Mouse (Mus musculus) stomach, embryonic 15.5 days (tissue): ENCODE results near the gene Slc15a2. TPM values are rescaled to one million over a fixed set of nuclear protein-coding genes. Genes with fewer than 3 reads are reported as not detected.

Source experiments
- ATAC-seq: fragments of 200-750 bp; cut with Nextera tagmentation; 2 replicates; pipeline ENCODE4 v1.8.0; 2017; ENCODE audit warnings: low read depth, moderate number of reproducible peaks, moderate TSS enrichment; ENCODE audit not compliant: insufficient read depth, low FRiP score
- H3K27ac ChIP-seq: fragments of 300-500 bp; sonication (generic); 2 replicates; pipeline ENCODE4 v1.5.1; 2015; ENCODE audit warnings: mild to moderate bottlenecking, inconsistent platforms
- H3K27me3 ChIP-seq: fragments of 300-500 bp; sonication (generic); replicated peaks from 2 replicates; pipeline ENCODE4 v1.6.1; 2015; ENCODE audit warnings: inconsistent platforms
- H3K36me3 ChIP-seq: fragments of 300-500 bp; sonication (generic); 2 replicates; pipeline ENCODE4 v1.6.1; 2015; ENCODE audit warnings: inconsistent platforms
- H3K4me1 ChIP-seq: fragments of 300-500 bp; sonication (generic); 2 replicates; pipeline ENCODE4 v1.6.1; 2015; ENCODE audit warnings: inconsistent platforms
- H3K4me2 ChIP-seq: fragments of 300-500 bp; sonication (generic); 2 replicates; pipeline ENCODE4 v1.6.1; 2015; ENCODE audit warnings: mild to moderate bottlenecking, inconsistent platforms
- H3K4me3 ChIP-seq: fragments of 300-500 bp; sonication (generic); replicated peaks from 2 replicates; pipeline ENCODE4 v1.5.1; 2015; ENCODE audit warnings: inconsistent platforms
- H3K9ac ChIP-seq: fragments of 300-500 bp; sonication (generic); 2 replicates; pipeline ENCODE4 v1.6.1; 2015; ENCODE audit warnings: inconsistent platforms
- H3K9me3 ChIP-seq: fragments of 300-500 bp; sonication (generic); 2 replicates; pipeline ENCODE4 v1.6.1; 2016; ENCODE audit warnings: inconsistent platforms
- WGBS: fragments of 180-500 bp; shearing (Covaris S2); methylation state at CpG from one replicate; pipeline ENCODE4 v1.1.7; 2015; 5-methylcytosine and 5-hydroxymethylcytosine counted together
- polyA plus RNA-seq: library from polyadenylated mRNA; unstranded; fragments of >200 nt; fragmentation: Nextera tagmentation; extraction: Ambion mirVana; gene quantifications from 2 replicates; pipeline ENCODE4 v1.2.1, GENCODE M21; 2015

Gene Slc15a2
- polyA plus RNA-seq, 1 experiment from 2014 or later: 3.4 TPM

- Histone ChIP-seq H3K4me3 (no peak overlapping the region), H3K9ac (no peak overlapping the region), H3K4me2 (no peak overlapping the region), H3K9me3 (no peaks in the 10 kb centered on the region), H3K4me1 (no peaks in the 10 kb centered on the region), H3K27me3 (no peaks in the 10 kb centered on the region), H3K36me3 (no peaks in the 10 kb centered on the region), H3K27ac (no peak overlapping the region)
- 83% methylated on average over 3 of the region's 3 CpGs for WGBS
- no peak for ATAC-seq
Measured at GRCm38 (mm10) chr16:36802361-36802760, 17.6 kb upstream of the Slc15a2 start.

DNA sequence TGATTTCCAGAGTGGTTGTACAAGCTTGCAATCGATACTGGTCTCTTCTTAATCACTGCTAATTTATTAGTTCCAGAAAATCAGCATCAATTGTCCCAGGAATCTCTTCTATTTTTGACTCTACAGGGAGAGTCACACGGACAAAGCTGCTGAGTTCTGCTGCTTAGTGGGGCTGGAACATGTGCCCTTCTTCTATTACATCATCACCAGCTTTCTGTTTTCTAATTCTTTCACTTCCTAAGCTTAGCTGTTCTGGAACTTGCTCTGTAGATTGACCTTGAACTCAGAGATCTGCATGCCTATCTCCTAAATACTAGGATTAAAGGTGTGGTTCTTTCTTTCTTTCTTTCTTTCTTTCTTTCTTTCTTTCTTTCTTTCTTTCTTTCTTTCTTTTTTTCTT, 13.6 kb upstream of the Slc15a2 start:
- Histone ChIP-seq H3K9ac (no peak overlapping the region), H3K4me1 (no peaks in the 10 kb centered on the region), H3K4me3 (no peak overlapping the region), H3K27me3 (no peaks in the 10 kb centered on the region), H3K36me3 (no peaks in the 10 kb centered on the region), H3K9me3 (no peaks in the 10 kb centered on the region), H3K27ac (no peak overlapping the region), H3K4me2 (no peak overlapping the region)
- WGBS: 82% methylated on average over 2 of the region's 2 CpGs
- no peak for ATAC-seq

DNA sequence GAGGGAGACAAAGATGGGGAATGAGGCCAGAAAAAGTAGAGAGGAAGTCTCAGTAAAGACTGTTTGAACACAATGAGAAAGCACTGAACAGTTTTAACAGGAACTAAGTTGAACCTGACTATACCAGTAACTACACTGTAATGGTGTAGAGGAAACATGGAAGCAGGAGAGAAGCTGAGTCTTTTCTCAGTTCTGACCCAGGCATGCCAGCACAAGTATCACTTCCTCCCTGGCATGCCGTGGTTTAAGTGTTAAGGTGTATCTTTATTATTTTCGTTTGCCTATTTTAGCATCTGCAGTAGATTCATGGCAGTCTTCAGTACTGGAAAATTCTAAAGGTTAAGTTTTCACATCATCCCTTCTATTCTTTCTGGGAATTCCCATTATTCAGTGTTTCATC, 10.2 kb upstream of the Slc15a2 start:
- Histone ChIP-seq H3K9ac (no peak overlapping the region), H3K9me3 (no peaks in the 10 kb centered on the region), H3K36me3 (no peaks in the 10 kb centered on the region), H3K4me2 (no peak overlapping the region), H3K4me1 (no peaks in the 10 kb centered on the region), H3K4me3 (no peak overlapping the region), H3K27ac (no peak overlapping the region), H3K27me3 (no peaks in the 10 kb centered on the region)
- no peak for ATAC-seq
- 77% methylated on average over 2 of the region's 2 CpGs for whole genome bisulfite sequencing

- Histone ChIP-seq H3K4me1 (no peaks in the 10 kb centered on the region), H3K9ac (no peak overlapping the region), H3K9me3 (no peaks in the 10 kb centered on the region), H3K36me3 (no peaks in the 10 kb centered on the region), H3K27ac (no peak overlapping the region), H3K27me3 (no peaks in the 10 kb centered on the region), H3K4me2 (no peak overlapping the region), H3K4me3 (no peak overlapping the region)
- no peak for ATAC-seq
- WGBS: 83% methylated on average over 4 of the region's 4 CpGs
Measured at GRCm38 (mm10) chr16:36790166-36790565, 5.4 kb upstream of the Slc15a2 start.

DNA sequence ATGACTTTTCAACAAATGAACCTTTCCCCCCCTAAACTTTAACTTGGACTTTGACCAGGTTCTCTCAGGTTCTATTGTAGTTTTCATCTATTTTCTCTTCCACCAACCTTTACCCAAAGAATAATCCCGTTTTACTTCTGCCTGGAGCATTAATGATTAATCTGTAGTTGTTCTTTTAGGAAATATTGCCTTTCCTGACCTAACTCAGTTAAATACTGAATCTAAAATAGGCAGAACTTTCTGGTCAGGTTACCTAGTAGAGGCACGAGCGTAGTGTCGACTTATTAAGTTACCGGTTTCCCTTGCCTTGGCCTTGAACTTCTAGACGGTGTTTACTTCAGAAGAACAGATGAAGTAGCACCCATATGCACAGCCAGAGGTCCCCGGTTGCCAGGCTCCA, 1.7 kb upstream of the Slc15a2 start:
- ATAC-seq: no peak
- WGBS: 79% methylated on average over 7 of the region's 7 CpGs
- H3K9ac ChIP-seq: no peak overlapping the region
- H3K27ac ChIP-seq: no peak overlapping the region
- no peaks in the 10 kb centered on the region for H3K4me1 ChIP-seq
- H3K27me3 ChIP-seq: no peaks in the 10 kb centered on the region
- no peak overlapping the region for H3K4me3 ChIP-seq
- no peak overlapping the region for H3K4me2 ChIP-seq
- no peaks in the 10 kb centered on the region for H3K36me3 ChIP-seq
- no peaks in the 10 kb centered on the region for H3K9me3 ChIP-seq

DNA sequence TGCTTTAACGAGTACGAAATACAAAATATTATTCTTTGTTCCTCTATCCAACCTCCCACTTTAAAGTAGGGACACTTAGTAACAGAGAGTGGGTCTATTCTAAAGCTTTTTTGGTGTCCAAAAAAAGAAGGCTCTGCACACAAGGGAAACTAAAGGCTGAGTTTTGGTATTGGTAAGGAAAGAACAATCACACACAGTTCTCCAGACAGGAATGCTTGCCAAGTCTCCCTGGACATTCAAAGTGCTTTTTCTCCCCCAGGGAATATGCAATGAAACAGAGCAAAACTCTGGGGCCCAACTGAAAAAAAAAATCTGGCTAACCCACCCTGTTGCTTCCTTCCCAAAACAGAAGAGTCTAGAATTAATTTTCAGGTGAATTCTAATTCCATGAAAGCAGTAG, 616 bp downstream of the Slc15a2 start:
- H3K4me3 ChIP-seq: no peak overlapping the region
- H3K9me3 ChIP-seq: no peaks in the 10 kb centered on the region
- WGBS: 78% methylated on average over 2 of the region's 2 CpGs
- no peak for ATAC-seq
- H3K4me1 ChIP-seq: no peaks in the 10 kb centered on the region
- H3K36me3 ChIP-seq: no peaks in the 10 kb centered on the region
- H3K9ac ChIP-seq: no peak overlapping the region
- H3K27me3 ChIP-seq: no peaks in the 10 kb centered on the region
- no peak overlapping the region; the same call in 1 of the 2 replicates for H3K4me2 ChIP-seq
- H3K27ac ChIP-seq: no peak overlapping the region

DNA sequence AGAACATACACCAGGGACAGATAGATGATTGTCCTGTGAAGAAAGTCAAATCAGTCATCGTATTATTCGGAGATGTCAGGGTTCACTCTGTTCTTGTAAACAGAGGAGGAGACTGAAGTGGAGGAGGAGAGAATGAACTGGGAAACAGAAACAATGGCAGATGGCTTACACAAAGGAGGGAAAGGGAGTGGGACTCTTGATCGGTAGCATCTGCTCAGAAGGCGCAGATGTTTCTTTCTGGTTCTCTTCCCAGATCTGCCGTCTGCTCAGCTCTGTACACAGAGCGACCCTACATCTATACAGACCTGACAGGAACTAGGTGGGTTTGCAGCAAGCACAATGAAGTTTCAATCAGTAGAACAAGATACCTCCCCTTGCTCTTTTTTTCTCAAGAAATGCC, 9.1 kb downstream of the Slc15a2 start:
- H3K27me3 ChIP-seq: no peaks in the 10 kb centered on the region
- H3K9ac ChIP-seq: no peak overlapping the region
- no peaks in the 10 kb centered on the region for H3K9me3 ChIP-seq
- no peak overlapping the region for H3K4me2 ChIP-seq
- H3K4me3 ChIP-seq: no peak overlapping the region
- WGBS: 53% methylated on average over 6 of the region's 6 CpGs
- H3K27ac ChIP-seq: no peak overlapping the region
- ATAC-seq: no peak
- H3K36me3 ChIP-seq: no peaks in the 10 kb centered on the region
- no peaks in the 10 kb centered on the region for H3K4me1 ChIP-seq

GRCm38 (mm10) chr16:36772996-36773395, 11.8 kb downstream of the Slc15a2 start:
- ATAC-seq: no peak
- WGBS: 80% methylated on average over 5 of the region's 5 CpGs

DNA sequence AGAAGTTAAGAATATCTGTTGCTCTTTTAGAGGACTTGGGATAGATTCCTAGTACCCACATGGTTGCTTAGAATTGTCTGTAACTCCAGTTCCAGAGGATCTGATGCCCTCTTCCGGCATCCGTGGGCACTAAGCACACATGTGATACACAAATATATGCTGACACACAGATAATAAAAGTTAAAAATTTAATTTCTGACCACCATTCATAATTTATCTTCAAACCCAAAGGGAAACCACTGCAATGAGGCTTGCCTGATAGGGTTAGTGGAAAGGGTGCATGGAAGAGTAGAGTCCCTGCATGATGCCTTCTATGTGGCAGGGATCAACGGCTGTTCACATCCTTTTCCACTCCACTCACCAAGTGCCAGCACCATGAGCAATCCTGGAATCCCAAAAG, 13.1 kb downstream of the Slc15a2 start:
- Histone ChIP-seq H3K9me3 (no peaks in the 10 kb centered on the region), H3K27me3 (no peaks in the 10 kb centered on the region), H3K36me3 (no peaks in the 10 kb centered on the region), H3K4me1 (no peaks in the 10 kb centered on the region), H3K4me3 (no peak overlapping the region), H3K4me2 (no peak overlapping the region), H3K9ac (no peak overlapping the region), H3K27ac (no peak overlapping the region)
- 90% methylated on average over 3 of the region's 3 CpGs for WGBS
- no peak for ATAC-seq

More at GRCm38 (mm10) chr16:36772996-36773395, 11.8 kb downstream of the Slc15a2 start:
- H3K4me1 ChIP-seq: no peaks in the 10 kb centered on the region
- H3K27ac ChIP-seq: no peak overlapping the region
- H3K27me3 ChIP-seq: no peaks in the 10 kb centered on the region
- H3K4me3 ChIP-seq: no peak overlapping the region
- no peaks in the 10 kb centered on the region for H3K9me3 ChIP-seq
- no peak overlapping the region for H3K9ac ChIP-seq
- no peaks in the 10 kb centered on the region for H3K36me3 ChIP-seq
- H3K4me2 ChIP-seq: no peak overlapping the region

GRCm38 (mm10) chr16:36771244-36771643, 13.5 kb downstream of the Slc15a2 start:
- Histone ChIP-seq H3K4me2 (no peak overlapping the region), H3K27ac (no peak overlapping the region), H3K9ac (no peak overlapping the region), H3K9me3 (no peaks in the 10 kb centered on the region), H3K27me3 (no peaks in the 10 kb centered on the region), H3K36me3 (no peaks in the 10 kb centered on the region), H3K4me3 (no peak overlapping the region), H3K4me1 (no peaks in the 10 kb centered on the region)
- ATAC-seq: no peak
- WGBS: 77% methylated on average over 2 of the region's 2 CpGs

DNA sequence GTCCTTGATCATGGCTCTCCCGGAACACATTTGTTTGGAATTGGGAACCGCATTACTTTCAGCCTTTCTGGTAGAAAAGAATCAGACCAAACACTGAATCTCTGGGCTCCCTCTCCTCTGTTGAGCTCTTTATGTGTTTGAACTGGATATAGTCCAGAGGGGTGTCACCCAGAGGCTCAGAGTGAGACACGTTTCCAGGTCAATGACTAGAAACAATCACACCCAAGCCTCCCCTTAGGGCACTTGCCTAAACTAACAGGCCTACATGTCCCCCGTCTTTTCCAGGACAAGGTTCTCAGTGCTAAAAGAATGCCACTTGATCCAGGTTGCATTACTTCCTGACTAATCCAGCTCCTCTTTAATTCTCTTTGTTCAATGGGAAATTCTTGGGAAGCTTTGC, 13.9 kb downstream of the Slc15a2 start:
- H3K4me1 ChIP-seq: no peaks in the 10 kb centered on the region
- no peaks in the 10 kb centered on the region for H3K9me3 ChIP-seq
- 69% methylated on average over 4 of the region's 4 CpGs for WGBS
- no peaks in the 10 kb centered on the region for H3K36me3 ChIP-seq
- no peak for ATAC-seq
- no peak overlapping the region for H3K4me2 ChIP-seq
- no peaks in the 10 kb centered on the region for H3K27me3 ChIP-seq
- no peak overlapping the region for H3K9ac ChIP-seq
- no peak overlapping the region for H3K27ac ChIP-seq
- H3K4me3 ChIP-seq: no peak overlapping the region

GRCm38 (mm10) chr16:36770191-36770771, 14.5 kb downstream of the Slc15a2 start:
- H3K27ac ChIP-seq: no peak overlapping the region
- no peak for ATAC-seq

DNA sequence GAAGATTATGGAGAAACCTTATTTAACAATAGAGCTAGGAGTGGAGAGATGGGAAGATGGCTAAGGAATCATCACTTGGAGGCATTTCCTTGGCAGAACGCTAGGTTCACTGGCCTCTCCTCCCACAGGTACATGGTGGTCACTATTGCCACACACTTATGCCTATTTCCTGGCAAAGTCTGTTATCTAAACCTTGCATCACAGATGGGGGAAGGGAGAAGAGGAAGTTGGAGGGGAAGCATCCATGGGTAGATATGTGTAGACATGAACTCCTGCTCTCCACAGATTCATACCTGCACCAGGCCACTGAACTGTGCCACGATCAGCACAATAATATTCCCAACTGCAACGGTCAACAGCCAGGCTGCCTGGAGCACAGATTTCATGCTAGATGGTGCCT, 32.8 kb downstream of the Slc15a2 start:
- no peak overlapping the region for H3K27ac ChIP-seq
- no peak overlapping the region for H3K9ac ChIP-seq
- no peak overlapping the region for H3K4me2 ChIP-seq
- H3K9me3 ChIP-seq: no peaks in the 10 kb centered on the region
- no peak for ATAC-seq
- WGBS: 77% methylated on average over 3 of the region's 3 CpGs
- no peak overlapping the region for H3K4me3 ChIP-seq
- H3K27me3 ChIP-seq: no peaks in the 10 kb centered on the region
- H3K36me3 ChIP-seq: no peaks in the 10 kb centered on the region
- H3K4me1 ChIP-seq: no peaks in the 10 kb centered on the region

More at GRCm38 (mm10) chr16:36770191-36770771, 14.5 kb downstream of the Slc15a2 start:
- Histone ChIP-seq H3K4me1 (no peaks in the 10 kb centered on the region), H3K4me2 (no peak overlapping the region), H3K4me3 (no peak overlapping the region), H3K9ac (no peak overlapping the region), H3K27me3 (no peaks in the 10 kb centered on the region), H3K36me3 (no peaks in the 10 kb centered on the region), H3K9me3 (no peaks in the 10 kb centered on the region)
- WGBS: 73% methylated on average over 9 of the region's 13 CpGs
